Mouse (Mus musculus) C2C12 (cell line): ENCODE measurements at regions not wholly inside any gene's neighbourhood (a gene's known extent, or its start where the extent isn't known, plus 50 kb on each side); places are given as distances from the start of the nearest gene placed in this dataset.

Experiments used
- H3K27me3 ChIP-seq: one replicate; pipeline ENCODE4 v1.6.1; 2011; ENCODE audit not compliant: control insufficient read depth, insufficient read depth, insufficient read length
- H3K36me3 ChIP-seq: one replicate; pipeline ENCODE4 v1.6.1; 2011; ENCODE audit not compliant: control insufficient read depth, insufficient read depth
- H3K4me3 ChIP-seq: one replicate; pipeline ENCODE4 v1.5.1; 2011; ENCODE audit warnings: mild to moderate bottlenecking, control low read depth; ENCODE audit not compliant: poor library complexity, insufficient read depth, severe bottlenecking
- H3K79me2 ChIP-seq: one replicate; pipeline ENCODE4 v1.6.1; 2011; ENCODE audit not compliant: control insufficient read depth, insufficient read depth
- H3K79me3 ChIP-seq: one replicate; pipeline ENCODE4 v1.6.1; 2011; ENCODE audit warnings: low read depth, control low read depth
- H3ac ChIP-seq: one replicate; pipeline ENCODE3; 2011; ENCODE audit warnings: low read depth; ENCODE audit not compliant: control insufficient read depth, insufficient read length
- CEBPB ChIP-seq: IDR thresholded peaks from one replicate; pipeline ENCODE4 v1.6.1; 2011; ENCODE audit warnings: low read depth, mild to moderate bottlenecking, control low read depth, moderate library complexity
- CTCF ChIP-seq: IDR thresholded peaks from one replicate; pipeline ENCODE4 v1.5.1; 2011; ENCODE audit not compliant: control insufficient read depth, insufficient read depth, insufficient read length
- FOSL1 ChIP-seq: IDR thresholded peaks from one replicate; pipeline ENCODE4 v1.8.0; 2011; ENCODE audit warnings: mild to moderate bottlenecking, low read length; ENCODE audit not compliant: poor library complexity, insufficient read depth, severe bottlenecking
- MAX ChIP-seq: IDR thresholded peaks from one replicate; pipeline ENCODE4 v1.6.1; 2011; ENCODE audit warnings: mild to moderate bottlenecking, control low read depth
- MYOD1 ChIP-seq: IDR thresholded peaks from one replicate; pipeline ENCODE4 v1.6.1; 2011; ENCODE audit warnings: low read depth; ENCODE audit not compliant: control insufficient read depth, insufficient read length
- MYOG ChIP-seq: IDR thresholded peaks from one replicate; pipeline ENCODE4 v1.6.1; 2011; ENCODE audit not compliant: control insufficient read depth, insufficient read length; ENCODE audit errors: extremely low read depth
- USF1 ChIP-seq: IDR thresholded peaks from one replicate; pipeline ENCODE4 v1.6.1; 2011; ENCODE audit warnings: low read depth, mild to moderate bottlenecking, control low read depth, moderate library complexity

GRCm38 (mm10) chr14:99391700-99392099 lies 93.2 kb downstream of the Klf5 start:
- no peak overlapping the region for H3ac ChIP-seq
- H3K79me3 ChIP-seq, result no peaks in the 10 kb centered on the region
- no peak overlapping the region for H3K4me3 ChIP-seq
- H3K36me3 ChIP-seq, result no peaks in the 10 kb centered on the region
- H3K27me3 ChIP-seq, result no peaks in the 10 kb centered on the region
- TF ChIP-seq CEBPB, result no peak
- no peak for TF ChIP-seq MYOG
- no peak for TF ChIP-seq MAX
- TF ChIP-seq MYOD1, result no peak
- TF ChIP-seq FOSL1, result no peak
- no peak for TF ChIP-seq CTCF
- TF ChIP-seq USF1, result no peak
- no peaks in the 10 kb centered on the region for H3K79me2 ChIP-seq

- no peaks in the 10 kb centered on the region for H3K27me3 ChIP-seq
- H3ac ChIP-seq, result no peak overlapping the region
- H3K36me3 ChIP-seq, result no peaks in the 10 kb centered on the region
- no peaks in the 10 kb centered on the region for H3K79me2 ChIP-seq
- no peaks in the 10 kb centered on the region for H3K79me3 ChIP-seq
- H3K4me3 ChIP-seq, result no peak overlapping the region
- no peak for TF ChIP-seq MYOD1
- TF ChIP-seq CTCF, result no peak
- TF ChIP-seq MAX, result no peak
- no peak for TF ChIP-seq USF1
- TF ChIP-seq FOSL1, result no peak
- TF ChIP-seq CEBPB, result no peak
- TF ChIP-seq MYOG, result no peak
Measured at GRCm38 (mm10) chr14:99392813-99393212, 94.3 kb downstream of the Klf5 start.

GRCm38 (mm10) chr14:99393611-99394010 lies 95.1 kb downstream of the Klf5 start:
- H3K79me2 ChIP-seq, result no peaks in the 10 kb centered on the region
- H3K79me3 ChIP-seq, result no peaks in the 10 kb centered on the region
- H3ac ChIP-seq, result no peak overlapping the region
- TF ChIP-seq CEBPB (no peak), USF1 (no peak), MYOG (no peak), MAX (no peak), FOSL1 (no peak), CTCF (no peak), MYOD1 (no peak)
- no peaks in the 10 kb centered on the region for H3K27me3 ChIP-seq
- no peak overlapping the region for H3K4me3 ChIP-seq
- H3K36me3 ChIP-seq, result no peaks in the 10 kb centered on the region

- Histone ChIP-seq H3K4me3 (no peak overlapping the region), H3ac (no peak overlapping the region), H3K79me3 (no peaks in the 10 kb centered on the region), H3K36me3 (no peaks in the 10 kb centered on the region), H3K27me3 (no peaks in the 10 kb centered on the region), H3K79me2 (no peaks in the 10 kb centered on the region)
- TF ChIP-seq FOSL1 (no peak), USF1 (no peak), MYOG (no peak), MYOD1 (no peak), CEBPB (no peak), CTCF (no peak), MAX (no peak)
Measured at GRCm38 (mm10) chr14:99403155-99403726, 104.8 kb downstream of the Klf5 start.

- H3K79me2 ChIP-seq, result no peaks in the 10 kb centered on the region
- H3K27me3 ChIP-seq, result no peaks in the 10 kb centered on the region
- TF ChIP-seq MYOD1, result no peak
- TF ChIP-seq CEBPB, result peak; percentile 25
- H3K79me3 ChIP-seq, result no peaks in the 10 kb centered on the region
- no peaks in the 10 kb centered on the region for H3K36me3 ChIP-seq
- no peak overlapping the region for H3K4me3 ChIP-seq
- no peak overlapping the region for H3ac ChIP-seq
Measured at GRCm38 (mm10) chr14:99405228-99405627, 106.7 kb downstream of the Klf5 start.

GRCm38 (mm10) chr14:99411835-99412234 lies 113.3 kb downstream of the Klf5 start:
- TF ChIP-seq CTCF, result no peak
- no peak for TF ChIP-seq MYOG
- no peak for TF ChIP-seq CEBPB
- no peak for TF ChIP-seq FOSL1
- TF ChIP-seq MYOD1, result no peak
- TF ChIP-seq MAX, result no peak
- TF ChIP-seq USF1, result no peak
- no peaks in the 10 kb centered on the region for H3K79me3 ChIP-seq
- H3K27me3 ChIP-seq, result no peaks in the 10 kb centered on the region
- H3ac ChIP-seq, result no peak overlapping the region
- no peak overlapping the region for H3K4me3 ChIP-seq
- H3K79me2 ChIP-seq, result no peaks in the 10 kb centered on the region
- no peaks in the 10 kb centered on the region for H3K36me3 ChIP-seq
